Mouse (Mus musculus) liver, postnatal 0 days (tissue): ENCODE measurements around the gene Olfr483. TPM values are rescaled to one million over a fixed set of nuclear protein-coding genes. Genes with fewer than 3 reads are reported as not detected.

Experiments
- ATAC-seq: fragments of 200-750 bp; cut with Nextera tagmentation; 2 replicates; pipeline ENCODE4 v1.8.0; 2017; ENCODE audit warnings: mild to moderate bottlenecking, moderate library complexity
- DNase-seq: peaks from one replicate; pipeline ENCODE4 v3.0.0-alpha.2; 2016
- H3K27ac ChIP-seq: fragments of 300-500 bp; sonication (generic); 2 replicates; pipeline ENCODE4 v1.5.1; 2014; ENCODE audit warnings: antibody characterized with exemption, moderate library complexity, mild to moderate bottlenecking, low read depth
- H3K27me3 ChIP-seq: fragments of 300-500 bp; sonication (generic); 2 replicates; pipeline ENCODE4 v1.6.1; 2014; ENCODE audit warnings: low read length, control low read depth, mixed read lengths; ENCODE audit not compliant: insufficient read depth
- H3K36me3 ChIP-seq: fragments of 300-500 bp; sonication (generic); replicated peaks from 2 replicates; pipeline ENCODE4 v1.6.1; 2014; ENCODE audit warnings: mild to moderate bottlenecking, control low read depth, low read length, moderate library complexity, mixed read lengths; ENCODE audit not compliant: insufficient read depth
- H3K4me1 ChIP-seq: fragments of 300-500 bp; sonication (generic); 2 replicates; pipeline ENCODE4 v1.6.1; 2014; ENCODE audit warnings: antibody characterized with exemption, mild to moderate bottlenecking, control low read depth; ENCODE audit not compliant: insufficient read depth
- H3K4me2 ChIP-seq: fragments of 300-500 bp; sonication (generic); 2 replicates; pipeline ENCODE4 v1.6.1; 2014; ENCODE audit warnings: low read depth, mild to moderate bottlenecking, low read length, moderate library complexity, mixed read lengths
- H3K4me3 ChIP-seq: fragments of 300-500 bp; sonication (generic); 2 replicates; pipeline ENCODE4 v1.5.1; 2014; ENCODE audit warnings: low read depth, low read length
- H3K9ac ChIP-seq: fragments of 300-500 bp; sonication (generic); replicated peaks from 2 replicates; pipeline ENCODE4 v1.6.1; 2014; ENCODE audit warnings: mild to moderate bottlenecking, moderate library complexity
- H3K9me3 ChIP-seq: fragments of 300-500 bp; sonication (generic); 2 replicates; pipeline ENCODE4 v1.6.1; 2016; ENCODE audit warnings: mild to moderate bottlenecking, control low read depth, low read length, mixed read lengths
- CTCF ChIP-seq: sonication (generic); IDR thresholded peaks from 2 replicates; pipeline ENCODE4 v1.5.1; 2016; ENCODE audit warnings: antibody characterized with exemption, low read depth
- EP300 ChIP-seq: IDR thresholded peaks from 2 replicates; pipeline ENCODE4 v1.6.1; 2016; ENCODE audit warnings: antibody characterized with exemption, low read depth, mild to moderate bottlenecking
- WGBS: fragments of 180-500 bp; shearing (Covaris S2); extraction: QIAGEN DNeasy Blood & Tissue Kit; methylation state at CpG from one replicate; pipeline ENCODE4 v1.1.7; 2014; ENCODE audit not compliant: insufficient replicate concordance; 5-methylcytosine and 5-hydroxymethylcytosine counted together
- polyA plus RNA-seq: library from polyadenylated mRNA; unstranded; fragments of >200 nt; fragmentation: Nextera tagmentation; extraction: Ambion mirVana; gene quantifications from 2 replicates; pipeline ENCODE4 v1.2.1, GENCODE M21; 2015

The Olfr483 gene
- polyA plus RNA-seq: not detected in 2 replicates

DNA sequence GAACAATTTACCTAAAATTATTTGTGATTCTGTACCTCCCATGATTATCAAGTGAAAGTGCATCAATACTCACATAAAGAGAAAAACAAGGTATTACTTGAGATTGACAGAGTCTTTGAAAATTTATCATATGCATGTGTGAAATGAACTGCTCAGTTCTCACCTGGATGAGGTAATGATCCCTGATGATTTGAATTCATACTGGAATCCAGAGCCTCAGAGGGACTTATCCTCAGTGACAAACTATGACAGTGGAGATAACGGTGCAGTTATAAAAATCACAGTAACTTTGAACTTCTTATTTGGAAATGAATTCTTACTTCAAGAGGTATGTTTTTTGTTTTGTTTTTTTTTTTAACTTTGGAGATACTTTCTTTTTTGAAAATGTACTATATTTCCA is at the start of gene Olfr483:
Gene Olfr483 (plus strand): TSS at position 301 of the 400 bp plus-strand sequence.
- Histone ChIP-seq H3K4me3 (no peak within 1 kb of the TSS), H3K36me3 (no peaks in the 10 kb centered on the region), H3K4me1 (no peaks in the 10 kb centered on the region), H3K9me3 (no peaks in the 10 kb centered on the region), H3K9ac (no peak within 1 kb of the TSS), H3K4me2 (no peak within 1 kb of the TSS), H3K27me3 (no peaks in the 10 kb centered on the region), H3K27ac (no peak within 1 kb of the TSS)
- ATAC-seq (no peak), DNase-seq (no peak)
- 76% methylated on average over 1 of the region's 1 CpGs for WGBS
- TF ChIP-seq EP300: no peak
- no peak for TF ChIP-seq CTCF

DNA sequence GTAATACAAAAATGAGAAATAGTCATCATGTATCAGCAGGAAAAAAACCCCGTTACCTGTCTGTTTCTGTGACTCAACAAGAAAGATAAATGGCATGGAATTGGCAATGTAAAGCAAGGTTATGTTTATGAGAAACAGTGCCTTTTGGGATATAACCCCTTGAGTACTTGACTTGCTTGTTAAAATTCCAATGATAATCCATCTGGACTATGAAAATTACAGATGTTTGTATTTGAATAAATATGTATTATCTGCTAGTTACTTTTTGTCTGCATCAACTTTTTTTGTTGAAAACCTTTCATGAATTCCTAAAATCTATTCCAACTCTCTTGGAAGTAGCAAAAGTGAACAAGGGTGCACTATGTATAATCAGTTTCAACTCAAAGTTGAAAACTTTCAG is 33.4 kb upstream of the Olfr483 start, which contains the start of gene Olfr480:
Gene Olfr480 (minus strand): TSS at position 101 of the 400 bp plus-strand sequence.
- no peak within 1 kb of the TSS for H3K9ac ChIP-seq
- DNase-seq (no peak), ATAC-seq (no peak)
- TF ChIP-seq CTCF (no peak), EP300 (no peak)
- H3K4me3 ChIP-seq: no peak within 1 kb of the TSS
- H3K4me1 ChIP-seq: no peaks in the 10 kb centered on the region
- H3K27me3 ChIP-seq: no peaks in the 10 kb centered on the region
- WGBS: 57% methylated on average over 1 of the region's 1 CpGs
- no peaks in the 10 kb centered on the region for H3K9me3 ChIP-seq
- H3K36me3 ChIP-seq: no peaks in the 10 kb centered on the region
- no peak within 1 kb of the TSS for H3K27ac ChIP-seq
- no peak within 1 kb of the TSS for H3K4me2 ChIP-seq

DNA sequence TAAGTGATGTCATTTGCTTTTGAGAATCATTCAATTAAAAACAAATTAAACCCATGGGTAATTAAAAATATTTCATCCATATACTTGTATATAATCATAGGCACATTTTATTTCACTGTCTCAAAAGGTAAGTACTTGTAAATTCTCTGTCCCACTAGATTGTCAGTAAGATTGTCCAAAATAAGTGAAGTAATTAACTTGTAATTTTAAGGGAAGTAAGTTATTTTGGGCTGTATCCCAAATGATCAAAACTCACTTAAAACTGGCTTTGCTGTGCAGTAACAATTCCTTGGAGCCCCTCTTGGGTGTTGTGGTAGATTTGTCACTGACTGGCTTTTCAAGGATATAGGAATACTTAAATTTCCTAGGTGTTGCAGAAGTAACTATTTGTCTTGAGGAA is 21.1 kb upstream of the Olfr483 start, which contains the start of gene Olfr481:
Gene Olfr481 (plus strand): TSS at position 301 of the 400 bp plus-strand sequence.
- no peak within 1 kb of the TSS for H3K27ac ChIP-seq
- H3K4me2 ChIP-seq: no peak within 1 kb of the TSS
- H3K27me3 ChIP-seq: no peaks in the 10 kb centered on the region
- H3K9ac ChIP-seq: no peak within 1 kb of the TSS
- no peak within 1 kb of the TSS for H3K4me3 ChIP-seq
- H3K4me1 ChIP-seq: no peaks in the 10 kb centered on the region
- no peaks in the 10 kb centered on the region for H3K9me3 ChIP-seq
- TF ChIP-seq EP300 (no peak), CTCF (no peak)
- ATAC-seq: no peak
- DNase-seq: no peak
- no peaks in the 10 kb centered on the region for H3K36me3 ChIP-seq

DNA sequence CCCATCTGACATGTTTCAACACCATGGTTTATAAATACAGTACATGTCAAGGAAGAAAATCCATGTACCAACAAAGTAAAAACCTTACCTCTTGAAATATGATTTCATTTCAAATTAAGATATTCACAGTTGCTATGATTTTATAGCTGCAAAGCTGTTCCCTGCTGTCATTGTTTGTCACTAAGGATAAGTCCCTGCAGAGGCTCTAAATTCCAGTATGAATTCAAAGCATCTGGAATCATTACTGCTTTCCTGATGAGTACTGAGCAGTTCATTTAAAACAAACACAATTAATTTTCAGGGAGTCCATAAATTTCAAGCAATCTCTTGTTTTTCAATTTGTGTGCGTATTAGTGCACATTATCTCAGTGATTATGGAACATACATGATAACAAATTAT is 3.2 kb upstream of the Olfr483 start, which contains the start of gene Olfr482:
Gene Olfr482 (minus strand): TSS at position 101 of the 400 bp plus-strand sequence.
- no peak for ATAC-seq
- Histone ChIP-seq H3K27me3 (no peaks in the 10 kb centered on the region), H3K9ac (no peak within 1 kb of the TSS), H3K4me3 (no peak within 1 kb of the TSS), H3K36me3 (no peaks in the 10 kb centered on the region), H3K4me1 (no peaks in the 10 kb centered on the region), H3K9me3 (no peaks in the 10 kb centered on the region), H3K4me2 (no peak within 1 kb of the TSS), H3K27ac (no peak within 1 kb of the TSS)
- no peak for TF ChIP-seq EP300
- no peak for TF ChIP-seq CTCF
- no peak for DNase-seq
- WGBS: 68% methylated on average over 1 of the region's 1 CpGs

DNA sequence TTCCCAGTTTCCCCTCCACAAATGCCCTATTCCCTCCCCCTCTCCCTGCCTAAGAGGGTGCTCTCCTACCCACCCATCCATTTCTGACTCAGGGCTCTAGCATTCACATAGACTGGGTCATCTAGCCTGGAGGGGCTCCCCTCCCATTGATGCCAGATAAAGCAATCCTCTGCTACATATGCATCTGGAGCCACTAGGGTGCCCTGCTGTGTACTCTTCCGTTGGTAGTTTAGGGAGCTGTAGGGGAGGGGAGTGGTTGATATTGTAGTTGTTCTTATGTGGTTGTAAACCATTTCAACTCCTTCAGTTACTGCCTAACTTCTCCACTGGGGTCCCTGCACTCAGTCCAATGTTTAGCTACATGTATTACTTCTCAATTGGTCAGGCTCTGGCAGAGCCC is 20.0 kb downstream of the Olfr483 start:
- H3K27ac ChIP-seq: no peak overlapping the region
- DNase-seq: no peak
- TF ChIP-seq EP300: no peak
- TF ChIP-seq CTCF: no peak
- H3K4me1 ChIP-seq: no peaks in the 10 kb centered on the region
- WGBS: 27% methylated on average over 1 of the region's 1 CpGs
- H3K9ac ChIP-seq: no peak overlapping the region
- H3K27me3 ChIP-seq: no peaks in the 10 kb centered on the region
- H3K4me2 ChIP-seq: no peak overlapping the region
- ATAC-seq: no peak
- no peaks in the 10 kb centered on the region for H3K36me3 ChIP-seq
- no peaks in the 10 kb centered on the region for H3K9me3 ChIP-seq
- no peak overlapping the region for H3K4me3 ChIP-seq

DNA sequence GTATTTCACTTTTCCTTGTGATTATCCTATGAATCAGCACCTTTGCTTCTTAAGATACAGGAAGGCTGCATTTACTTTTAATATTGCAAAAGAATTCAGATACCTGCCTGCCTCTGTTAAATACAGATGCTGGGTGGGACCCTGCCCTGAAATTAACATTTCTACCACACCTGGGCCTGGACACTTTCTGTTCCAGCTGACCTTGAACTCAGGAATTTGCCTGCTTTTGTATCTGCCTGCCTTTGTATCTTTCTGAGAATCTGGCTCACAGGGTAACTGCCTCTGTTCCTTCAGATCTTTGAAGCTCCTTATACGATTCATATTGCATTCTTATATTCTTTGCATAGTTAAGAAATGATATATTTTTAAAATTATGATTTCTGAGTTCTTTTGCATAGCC is 20.8 kb downstream of the Olfr483 start:
- Histone ChIP-seq H3K27ac (no peak overlapping the region), H3K36me3 (no peaks in the 10 kb centered on the region), H3K4me3 (no peak overlapping the region), H3K27me3 (no peaks in the 10 kb centered on the region), H3K9ac (no peak overlapping the region), H3K4me2 (no peak overlapping the region), H3K9me3 (no peaks in the 10 kb centered on the region), H3K4me1 (no peaks in the 10 kb centered on the region)
- 57% methylated on average over 1 of the region's 1 CpGs for WGBS
- TF ChIP-seq CTCF (no peak), EP300 (no peak)
- ATAC-seq (no peak), DNase-seq (no peak)

DNA sequence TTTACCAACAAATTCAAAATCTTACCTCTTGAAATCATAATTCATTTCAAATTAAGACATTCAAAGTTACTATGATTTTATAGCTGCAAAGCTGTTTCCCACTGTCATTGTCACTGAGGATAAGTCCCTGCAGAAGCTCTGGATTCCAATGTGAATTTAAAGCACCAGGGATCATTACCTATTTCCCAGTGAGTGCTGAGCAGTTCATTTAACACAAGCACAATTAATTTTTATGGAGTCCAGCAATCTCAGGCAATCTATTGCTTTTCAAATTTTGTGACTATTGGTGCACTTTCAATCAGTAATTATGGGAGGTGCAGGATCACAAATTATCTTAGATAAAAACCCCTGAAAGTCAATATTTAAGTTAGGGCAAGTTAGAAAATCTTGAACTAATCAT is 26.7 kb downstream of the Olfr483 start, which contains the start of gene Olfr484:
Gene Olfr484 (minus strand): TSS at position 101 of the 400 bp plus-strand sequence.
- Histone ChIP-seq H3K4me3 (no peak within 1 kb of the TSS), H3K27me3 (no peaks in the 10 kb centered on the region), H3K36me3 (no peaks in the 10 kb centered on the region), H3K27ac (no peak within 1 kb of the TSS), H3K4me1 (no peaks in the 10 kb centered on the region), H3K9ac (no peak within 1 kb of the TSS), H3K4me2 (no peak within 1 kb of the TSS), H3K9me3 (no peaks in the 10 kb centered on the region)
- no peak for ATAC-seq
- no peak for TF ChIP-seq CTCF
- no peak for TF ChIP-seq EP300
- DNase-seq: no peak

Other genes with a start within 250 kb of the Olfr483 start
- gene Olfr472, start 202.9 kb upstream of the Olfr483 start, polyA plus RNA-seq: not detected in 2 replicates
- gene Olfr473, start 170.4 kb upstream of the Olfr483 start, polyA plus RNA-seq: not detected in 2 replicates
- gene Olfr474, start 146.2 kb upstream of the Olfr483 start, polyA plus RNA-seq: not detected in 2 replicates
- gene Olfr476, start 136.0 kb upstream of the Olfr483 start, polyA plus RNA-seq: not detected in 2 replicates
- gene Olfr477, start 114.2 kb upstream of the Olfr483 start, polyA plus RNA-seq: not detected in 2 replicates
- gene Olfr478, start 66.9 kb upstream of the Olfr483 start, polyA plus RNA-seq: not detected in 2 replicates
- not detected in 2 replicates for gene Olfr479, start 50.2 kb upstream of the Olfr483 start, polyA plus RNA-seq
- gene Olfr480, start 33.5 kb upstream of the Olfr483 start, polyA plus RNA-seq: not detected in 2 replicates
- gene Olfr481, start 21.0 kb upstream of the Olfr483 start, polyA plus RNA-seq: not detected in 2 replicates
- gene Olfr482, start 3.3 kb upstream of the Olfr483 start, polyA plus RNA-seq: not detected in 2 replicates
- gene Olfr484, start 26.6 kb downstream of the Olfr483 start, polyA plus RNA-seq: not detected in 2 replicates
- gene Olfr485, start 59.0 kb downstream of the Olfr483 start, polyA plus RNA-seq: not detected in 2 replicates
- gene Olfr486, start 71.9 kb downstream of the Olfr483 start, polyA plus RNA-seq: not detected in 2 replicates
- not detected in 2 replicates for gene Olfr487, start 113.8 kb downstream of the Olfr483 start, polyA plus RNA-seq
- gene Olfr488, start 157.5 kb downstream of the Olfr483 start, polyA plus RNA-seq: not detected in 2 replicates
- gene Olfr490, start 188.1 kb downstream of the Olfr483 start, polyA plus RNA-seq: not detected in 2 replicates
- gene Olfr491, start 212.6 kb downstream of the Olfr483 start, polyA plus RNA-seq: not detected in 2 replicates
- gene Olfr492, start 222.8 kb downstream of the Olfr483 start, polyA plus RNA-seq: not detected in 2 replicates
- not detected in 2 replicates for gene Olfr493, start 246.1 kb downstream of the Olfr483 start, polyA plus RNA-seq